Mouse (Mus musculus) retina, postnatal 1 day (tissue): ENCODE data around the gene Nabp1.
A peak's percentile ranks its signal among the peaks of the same experiment; 100 is the strongest.
"Not testable (repeated sequence)": the region's sequence is repeated elsewhere in the genome, so short reads cannot be mapped to it uniquely, and the experiment has no call there.

ENCODE experiments used
- DNase-seq: peaks from one replicate; pipeline ENCODE4 v3.0.0-alpha.2; 2012

The Nabp1 gene

GRCm38 (mm10) chr1:51480386-51480785 is 2.2 kb upstream of the Nabp1 start:
- no peak for DNase-seq

GRCm38 (mm10) chr1:51479691-51480090 is 1.5 kb upstream of the Nabp1 start:
- DNase-seq, result no peak

- no peak for DNase-seq
Measured at GRCm38 (mm10) chr1:51479027-51479329, 753 bp upstream of the Nabp1 start.

GRCm38 (mm10) chr1:51477656-51478081 is 556 bp downstream of the Nabp1 start:
- no peak for DNase-seq

GRCm38 (mm10) chr1:51476405-51476804 is 1.8 kb downstream of the Nabp1 start:
- DNase-seq, result no peak

- no peak for DNase-seq
Measured at GRCm38 (mm10) chr1:51468077-51468476, 10.1 kb downstream of the Nabp1 start.

GRCm38 (mm10) chr1:51467181-51467580 is 11.0 kb downstream of the Nabp1 start:
- DNase-seq, result no peak

- peak; percentile 34 for DNase-seq
Measured at GRCm38 (mm10) chr1:51466385-51466784, 11.8 kb downstream of the Nabp1 start.

- DNase-seq, result peak; percentile 9
Measured at GRCm38 (mm10) chr1:51465285-51465684, 12.9 kb downstream of the Nabp1 start.

GRCm38 (mm10) chr1:51463038-51463437 is 15.2 kb downstream of the Nabp1 start:
- no peak for DNase-seq

- DNase-seq, result peak; percentile 78
Measured at GRCm38 (mm10) chr1:51458731-51459450, 19.3 kb downstream of the Nabp1 start.

GRCm38 (mm10) chr1:51458089-51458488 is 20.1 kb downstream of the Nabp1 start:
- DNase-seq, result no peak

GRCm38 (mm10) chr1:51457249-51457648 is 21.0 kb downstream of the Nabp1 start:
- DNase-seq, result no peak

- no peak for DNase-seq
Measured at GRCm38 (mm10) chr1:51448789-51449188, 29.4 kb downstream of the Nabp1 start.

GRCm38 (mm10) chr1:51445854-51446460 is 32.3 kb downstream of the Nabp1 start:
- DNase-seq, result peak; percentile 50

GRCm38 (mm10) chr1:51445161-51445853 is 32.9 kb downstream of the Nabp1 start:
- no peak for DNase-seq

- DNase-seq, result peak; percentile 48
Measured at GRCm38 (mm10) chr1:51429775-51430174, 48.5 kb downstream of the Nabp1 start.

GRCm38 (mm10) chr1:51426298-51426697 is 51.9 kb downstream of the Nabp1 start:
- DNase-seq, result no peak

GRCm38 (mm10) chr1:51421029-51421428 is 57.2 kb downstream of the Nabp1 start:
- not testable (repeated sequence) for DNase-seq

GRCm38 (mm10) chr1:51418753-51419152 is 59.5 kb downstream of the Nabp1 start:
- no peak for DNase-seq
